ENCODE assay signal across 8 mouse cellular contexts in genomic region chr4:102049368-102049767, GRCm38 (mm10). TPM values are rescaled to one million over a fixed set of nuclear protein-coding genes. Genes with fewer than 3 reads are reported as not detected.
DNase-seq lines count a peak whose midpoint lies in the region; ATAC-seq and TF ChIP-seq lines count a peak whose summit lies in the region.
"Not testable (repeated sequence)": the region's sequence is repeated elsewhere in the genome, so short reads cannot be mapped to it uniquely, and the experiment has no call there.

No protein-coding gene starts in this region.

- not testable (repeated sequence) for H3K9ac ChIP-seq in limb, embryonic 13.5 days; lung, embryonic 16.5 days (ENCODE audit: low read length); midbrain, embryonic 14.5 days (replicated peaks; ENCODE audit: low read length); stomach, embryonic 16.5 days (ENCODE audit: low read length)

- not testable (repeated sequence) for H3K27me3 ChIP-seq in G1E (ENCODE audit: insufficient read depth, low read length); limb, embryonic 13.5 days; lung, embryonic 16.5 days (ENCODE audit: control insufficient read depth, insufficient read depth, low read depth, low read length); midbrain, embryonic 14.5 days (ENCODE audit: control insufficient read depth, insufficient read depth, low read length); stomach, embryonic 16.5 days (ENCODE audit: control insufficient read depth, insufficient read depth, low read length)

- not testable (repeated sequence) for H3K4me2 ChIP-seq in limb, embryonic 13.5 days (replicated peaks); lung, embryonic 16.5 days (ENCODE audit: low read depth, low read length); midbrain, embryonic 14.5 days (ENCODE audit: low read length); stomach, embryonic 16.5 days (ENCODE audit: low read depth, low read length)

- 89% methylated on average over 14 of the region's 14 CpGs for WGBS in limb, embryonic 13.5 days
- 96% methylated on average over 14 of the region's 14 CpGs for WGBS in lung, embryonic 16.5 days
- 96% methylated on average over 14 of the region's 14 CpGs for WGBS in midbrain, embryonic 14.5 days
- WGBS in stomach, embryonic 16.5 days, result 95% methylated on average over 14 of the region's 14 CpGs

- ATAC-seq in G1E (ENCODE audit: extremely low read depth, insufficient number of reproducible peaks, low FRiP score, poor library complexity, severe bottlenecking), result peak; percentile 84
- ATAC-seq in erythroid progenitor cell, adult 5-6 weeks (replicated peaks; ENCODE audit: low FRiP score, poor library complexity, severe bottlenecking), result peak; percentile 100
- peak; percentile 88 for ATAC-seq in frontal cortex, adult (ENCODE audit: low TSS enrichment)
- peak; percentile 77 for ATAC-seq in inflammation-experienced regulatory T-cells, adult 6 months
- peak; percentile 75; the same call in 1 of the 2 replicates for ATAC-seq in limb, embryonic 13.5 days (ENCODE audit: low FRiP score, low read depth)
- peak; percentile 74; the same call in 1 of the 2 replicates for ATAC-seq in lung, embryonic 16.5 days (ENCODE audit: low read depth)
- peak; percentile 60; the same call in 1 of the 2 replicates for ATAC-seq in midbrain, embryonic 14.5 days (ENCODE audit: low FRiP score, low TSS enrichment)
- ATAC-seq in stomach, embryonic 16.5 days (ENCODE audit: insufficient read depth, low FRiP score), result peak; percentile 60; the same call in 1 of the 2 replicates

- H3K4me3 ChIP-seq in G1E (ENCODE audit: low read depth, low read length); limb, embryonic 13.5 days; lung, embryonic 16.5 days (ENCODE audit: low read length); midbrain, embryonic 14.5 days (replicated peaks; ENCODE audit: low read depth, low read length); stomach, embryonic 16.5 days (replicated peaks; ENCODE audit: low read length): not testable (repeated sequence)

- not testable (repeated sequence) for H3K4me1 ChIP-seq in G1E (ENCODE audit: insufficient read depth, low read depth, low read length); limb, embryonic 13.5 days; lung, embryonic 16.5 days (replicated peaks; ENCODE audit: control insufficient read depth, insufficient read depth, low read length); midbrain, embryonic 14.5 days (ENCODE audit: control insufficient read depth, insufficient read depth, low read length); stomach, embryonic 16.5 days (ENCODE audit: control insufficient read depth, insufficient read depth, low read length)

- not testable (repeated sequence) for DNase-seq in G1E (ENCODE audit: low spot score); midbrain, embryonic 14.5 days

- TF ChIP-seq CTCF in G1E (IDR thresholded peaks at IDR 0.05; ENCODE audit: low read depth, low read length), result not testable (repeated sequence)

- not testable (repeated sequence) for H3K27ac ChIP-seq in limb, embryonic 13.5 days; lung, embryonic 16.5 days (ENCODE audit: low read length); midbrain, embryonic 14.5 days (replicated peaks; ENCODE audit: low read depth, low read length); stomach, embryonic 16.5 days (ENCODE audit: low read length)

- H3K36me3 ChIP-seq in G1E (replicated peaks); limb, embryonic 13.5 days; lung, embryonic 16.5 days (ENCODE audit: control insufficient read depth, insufficient read depth, low read length); midbrain, embryonic 14.5 days (ENCODE audit: control insufficient read depth, insufficient read depth, low read length); stomach, embryonic 16.5 days (ENCODE audit: control insufficient read depth, insufficient read depth, low read length): not testable (repeated sequence)

- peaks cover 31% of the 10 kb centered on the region for H3K9me3 ChIP-seq in G1E (replicated peaks)
- H3K9me3 ChIP-seq in limb, embryonic 13.5 days; lung, embryonic 16.5 days (ENCODE audit: control insufficient read depth, low read length); midbrain, embryonic 14.5 days (ENCODE audit: control insufficient read depth, low read length); stomach, embryonic 16.5 days (replicated peaks; ENCODE audit: control insufficient read depth, low read length): not testable (repeated sequence)

RNA-seq across cellular contexts. Expression of gene Pde4b, which starts 38.0 kb away (rescaled TPM):
- not detected in 2 replicates for total RNA-seq in G1E (2014; fragmentation: Nextera tagmentation)
- total RNA-seq in G1E (2017), result 0.12 and 0.27 TPM in 2 replicates
- not detected in 2 replicates for polyA plus RNA-seq in G1E (2012)
- 6.8 and 14.7 TPM in 2 replicates for total RNA-seq in erythroid progenitor cell, adult 5-6 weeks (2015; ENCODE audit: low replicate concordance)
- 3.2 and 5.4 TPM in 2 replicates for total RNA-seq in erythroid progenitor cell, adult 5-6 weeks (2017; ENCODE audit: low replicate concordance)
- 10 to 100 TPM; 35.9 to 91.8 (median 73.1) TPM for polyA plus RNA-seq in inflammation-experienced regulatory T-cells, adult 6 months (2017; shearing (Covaris generic))
- 14.8 and 16.2 TPM in 2 replicates for polyA plus RNA-seq in limb, embryonic 13.5 days (2015; fragmentation: Nextera tagmentation; extraction: Ambion mirVana)
- polyA plus RNA-seq in lung, embryonic 16.5 days (2015; fragmentation: Nextera tagmentation; extraction: Ambion mirVana), result 35.4 and 46.5 TPM in 2 replicates
- polyA plus RNA-seq in midbrain, embryonic 14.5 days (2014; fragmentation: Nextera tagmentation; extraction: Ambion mirVana), result 49.4 and 49.8 TPM in 2 replicates
- 12.5 and 12.9 TPM in 2 replicates for polyA plus RNA-seq in stomach, embryonic 16.5 days (2015; fragmentation: Nextera tagmentation; extraction: Ambion mirVana)

Comparison
In these comparisons a context has a peak if more than half of its experiments do, and no peak if none do; other contexts are left out.
1. RNA of gene Pde4b, which starts 38.0 kb away (polyA plus RNA-seq): 35.9 to 91.8 TPM in inflammation-experienced regulatory T-cells, adult 6 months, 49.4 to 49.8 TPM in midbrain, embryonic 14.5 days, 35.4 to 46.5 TPM in lung, embryonic 16.5 days, 14.8 to 16.2 TPM in limb, embryonic 13.5 days and 12.5 to 12.9 TPM in stomach, embryonic 16.5 days; not detected in G1E; every median in the first group is over 10 times any median in the second.
2. Peak in every context shown above with its lines, with median percentiles within 50 percentile points of each other: ATAC-seq.